Mouse (Mus musculus) midbrain, embryonic 16.5 days (tissue): Measurements from ENCODE around the gene Msi1. TPM values are rescaled to one million over a fixed set of nuclear protein-coding genes. Genes with fewer than 3 reads are reported as not detected.
A peak's percentile ranks its signal among the peaks of the same experiment; 100 is the strongest.

Experiments used
- ATAC-seq: fragments of 200-750 bp; cut with Nextera tagmentation; 2 replicates; pipeline ENCODE4 v1.8.0; 2017; ENCODE audit warnings: moderate TSS enrichment
- H3K27ac ChIP-seq: fragments of 300-500 bp; sonication (generic); 2 replicates; pipeline ENCODE4 v1.5.1; 2014; ENCODE audit warnings: mild to moderate bottlenecking, low read length, mixed read lengths
- H3K27me3 ChIP-seq: fragments of 300-500 bp; sonication (generic); 2 replicates; pipeline ENCODE4 v1.6.1; 2014; ENCODE audit warnings: low read depth, low read length, mixed read lengths; ENCODE audit not compliant: control insufficient read depth, insufficient read depth
- H3K36me3 ChIP-seq: fragments of 300-500 bp; sonication (generic); 2 replicates; pipeline ENCODE4 v1.6.1; 2014; ENCODE audit warnings: mild to moderate bottlenecking, low read length, moderate library complexity, mixed read lengths; ENCODE audit not compliant: control insufficient read depth, insufficient read depth
- H3K4me1 ChIP-seq: fragments of 300-500 bp; sonication (generic); 2 replicates; pipeline ENCODE4 v1.6.1; 2014; ENCODE audit warnings: mild to moderate bottlenecking, low read length, mixed read lengths; ENCODE audit not compliant: control insufficient read depth, insufficient read depth
- H3K4me2 ChIP-seq: fragments of 300-500 bp; sonication (generic); 2 replicates; pipeline ENCODE4 v1.6.1; 2014; ENCODE audit warnings: mild to moderate bottlenecking, low read length, mixed read lengths
- H3K4me3 ChIP-seq: fragments of 300-500 bp; sonication (generic); 2 replicates; pipeline ENCODE4 v1.5.1; 2014; ENCODE audit warnings: low read depth, mild to moderate bottlenecking, low read length, moderate library complexity, mixed read lengths
- H3K9ac ChIP-seq: fragments of 300-500 bp; sonication (generic); 2 replicates; pipeline ENCODE4 v1.6.1; 2014; ENCODE audit warnings: low read depth, low read length, mixed read lengths
- H3K9me3 ChIP-seq: fragments of 300-500 bp; sonication (generic); replicated peaks from 2 replicates; pipeline ENCODE4 v1.6.1; 2014; ENCODE audit warnings: mild to moderate bottlenecking, low read length, mixed read lengths; ENCODE audit not compliant: control insufficient read depth, poor library complexity, severe bottlenecking
- WGBS: fragments of 180-500 bp; shearing (Covaris S2); extraction: QIAGEN DNeasy Blood & Tissue Kit; methylation state at CpG from one replicate; pipeline ENCODE4 v1.1.7; 2014; 5-methylcytosine and 5-hydroxymethylcytosine counted together
- polyA plus RNA-seq: library from polyadenylated mRNA; unstranded; fragments of >200 nt; fragmentation: Nextera tagmentation; extraction: Ambion mirVana; gene quantifications from 2 replicates; pipeline ENCODE4 v1.2.1, GENCODE M21; 2015

The Msi1 gene
- polyA plus RNA-seq, 1 experiment from 2014 or later: 47.9 TPM

DNA sequence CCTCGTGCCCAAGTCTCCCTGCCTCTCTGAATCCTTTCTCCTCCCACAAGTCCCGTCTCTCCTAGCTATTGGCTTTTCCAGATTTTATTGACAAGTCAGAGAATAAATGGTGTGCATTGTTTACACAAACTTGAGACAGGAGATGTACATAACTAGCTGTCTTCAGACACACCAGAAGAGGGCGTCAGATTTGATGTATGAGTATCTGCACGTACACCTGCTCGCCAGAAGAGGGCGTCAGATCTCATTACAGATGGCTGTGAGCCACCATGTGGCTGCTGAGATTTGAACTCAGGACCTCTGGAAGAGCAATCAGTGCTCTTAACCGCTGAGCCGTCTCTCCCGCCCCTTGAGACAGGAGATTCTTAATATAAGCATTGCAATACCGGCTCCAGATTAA lies 43.8 kb downstream of the Msi1 start:
- Histone ChIP-seq H3K36me3 (no peaks in the 10 kb centered on the region), H3K9ac (no peak overlapping the region), H3K4me1 (peaks cover 8% of the 10 kb centered on the region; the same call in 1 of the 2 replicates), H3K9me3 (no peaks in the 10 kb centered on the region), H3K4me3 (no peak overlapping the region), H3K27ac (no peak overlapping the region), H3K4me2 (no peak overlapping the region), H3K27me3 (no peaks in the 10 kb centered on the region)
- no peak for ATAC-seq
- WGBS: 78% methylated on average over 10 of the region's 10 CpGs

DNA sequence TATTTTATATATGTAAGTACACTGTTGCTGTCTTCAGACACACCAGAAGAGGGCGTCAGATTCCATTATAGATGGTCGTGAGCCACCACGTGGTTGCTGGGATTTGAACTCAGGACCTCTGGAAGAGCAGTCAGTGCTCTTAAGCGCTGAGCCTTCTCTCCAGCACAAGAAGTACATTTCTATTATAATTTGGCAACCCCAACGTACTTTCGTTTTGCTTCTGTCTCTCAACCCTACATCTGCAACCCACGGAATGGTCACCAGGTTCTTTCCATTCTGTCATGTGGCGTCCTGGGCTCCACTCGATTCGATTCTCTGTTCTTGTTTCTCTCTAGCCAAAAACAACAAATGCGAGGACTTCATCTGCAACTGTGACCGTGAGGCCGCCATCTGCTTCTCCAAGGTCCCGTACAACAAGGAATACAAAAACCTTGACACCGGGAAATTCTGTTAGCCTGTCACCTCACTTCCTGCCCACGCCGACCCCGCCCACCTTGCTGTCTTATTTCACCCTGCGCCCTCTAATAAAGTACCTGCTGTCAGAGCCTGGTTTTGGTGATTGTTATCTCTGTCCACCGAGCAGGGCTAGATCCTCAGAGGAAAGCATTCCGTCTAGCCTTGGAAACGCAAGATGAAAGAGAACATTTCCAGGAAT lies 44.9 kb downstream of the Msi1 start:
- no peaks in the 10 kb centered on the region for H3K9me3 ChIP-seq
- no peak overlapping the region for H3K4me2 ChIP-seq
- ATAC-seq: no peak
- 77% methylated on average over 22 of the region's 22 CpGs for WGBS
- no peak overlapping the region for H3K27ac ChIP-seq
- no peaks in the 10 kb centered on the region for H3K27me3 ChIP-seq
- H3K4me1 ChIP-seq: peaks cover 8% of the 10 kb centered on the region; the same call in 1 of the 2 replicates
- H3K9ac ChIP-seq: no peak overlapping the region
- H3K4me3 ChIP-seq: no peak overlapping the region
- H3K36me3 ChIP-seq: no peaks in the 10 kb centered on the region

DNA sequence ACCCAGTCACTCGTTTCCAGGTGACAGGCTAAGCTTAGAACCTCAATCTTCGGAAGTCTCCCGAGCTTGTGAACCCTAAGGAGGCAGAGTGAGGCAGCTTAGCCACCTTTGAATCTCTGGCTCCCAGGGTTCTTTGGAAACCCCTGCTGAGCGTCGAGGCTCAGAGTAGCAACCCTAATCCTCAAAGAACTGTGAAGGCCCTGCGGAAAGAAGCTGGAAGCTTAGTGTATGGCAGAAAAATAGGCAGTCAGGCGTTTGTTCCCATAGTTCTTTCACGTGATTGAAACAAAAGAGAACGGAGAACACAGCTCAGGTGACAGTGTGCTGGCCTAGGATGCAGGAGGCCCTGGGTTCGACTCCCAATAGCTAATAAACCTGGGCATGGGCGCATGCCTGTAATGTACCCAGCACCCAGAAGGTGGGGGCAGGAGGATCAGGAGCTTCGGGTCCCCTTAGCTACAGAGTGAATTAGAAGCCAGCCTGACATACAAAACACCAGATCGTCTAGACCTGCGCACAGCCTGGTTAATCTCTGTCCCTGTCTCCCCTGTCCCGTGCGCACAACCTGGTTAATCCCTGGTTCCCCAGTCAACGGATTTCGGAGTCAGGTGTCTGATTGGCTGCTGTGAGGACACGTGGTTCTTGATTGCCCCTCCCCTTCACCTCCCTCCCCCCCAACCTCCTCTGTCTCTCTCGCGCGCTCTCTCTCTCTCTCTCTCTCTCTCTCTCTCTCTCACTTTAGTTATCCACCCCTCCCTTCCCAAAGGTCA lies 46.1 kb downstream of the Msi1 start:
- Histone ChIP-seq H3K4me3 (peak overlapping the region; percentile 42), H3K27ac (peak overlapping the region; percentile 65), H3K4me2 (peak overlapping the region; percentile 56), H3K36me3 (no peaks in the 10 kb centered on the region), H3K4me1 (peaks cover 11% of the 10 kb centered on the region; the same call in 1 of the 2 replicates), H3K9ac (peak overlapping the region; percentile 55), H3K9me3 (no peaks in the 10 kb centered on the region), H3K27me3 (no peaks in the 10 kb centered on the region)
- 4% methylated on average over 22 of the region's 22 CpGs for WGBS
- ATAC-seq: peak; percentile 83

DNA sequence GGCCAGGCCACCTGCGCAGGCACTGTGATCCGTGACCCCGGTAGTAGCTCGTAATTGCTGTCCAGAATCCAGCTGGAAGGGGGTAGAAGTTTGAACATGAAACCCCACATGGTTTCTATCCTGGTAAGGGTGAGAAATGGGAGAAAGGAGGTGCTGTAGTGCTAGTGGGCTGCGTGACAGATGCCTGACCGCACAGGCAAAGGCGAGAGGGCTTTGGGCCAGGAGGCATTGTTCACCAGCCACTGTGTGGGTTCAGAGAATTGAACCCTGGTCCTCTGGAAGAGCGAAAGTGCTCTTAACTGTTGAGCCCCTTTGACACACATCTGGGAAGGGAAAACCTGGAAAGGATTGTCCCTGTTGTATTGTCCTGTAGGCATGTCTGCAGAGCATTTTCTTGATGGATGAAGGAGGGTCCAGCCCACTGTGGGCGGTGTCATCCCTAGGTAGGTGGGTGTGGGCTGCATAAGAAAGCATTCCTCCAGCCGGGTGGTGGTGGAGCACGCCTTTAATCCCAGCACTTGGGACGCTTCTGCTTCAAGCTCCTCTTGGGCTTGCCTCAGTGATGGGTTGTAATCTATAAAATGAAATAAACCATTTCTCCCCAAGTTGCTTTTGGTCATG lies 46.8 kb downstream of the Msi1 start:
- ATAC-seq: peak; percentile 44; the same call in 1 of the 2 replicates
- peaks cover 11% of the 10 kb centered on the region; the same call in 1 of the 2 replicates for H3K4me1 ChIP-seq
- peak overlapping the region; percentile 55 for H3K9ac ChIP-seq
- H3K4me3 ChIP-seq: peak overlapping the region; percentile 42
- H3K36me3 ChIP-seq: no peaks in the 10 kb centered on the region
- 33% methylated on average over 12 of the region's 12 CpGs for WGBS
- H3K9me3 ChIP-seq: no peaks in the 10 kb centered on the region
- H3K27me3 ChIP-seq: no peaks in the 10 kb centered on the region
- H3K27ac ChIP-seq: peak overlapping the region; percentile 62
- H3K4me2 ChIP-seq: peak overlapping the region; percentile 56

DNA sequence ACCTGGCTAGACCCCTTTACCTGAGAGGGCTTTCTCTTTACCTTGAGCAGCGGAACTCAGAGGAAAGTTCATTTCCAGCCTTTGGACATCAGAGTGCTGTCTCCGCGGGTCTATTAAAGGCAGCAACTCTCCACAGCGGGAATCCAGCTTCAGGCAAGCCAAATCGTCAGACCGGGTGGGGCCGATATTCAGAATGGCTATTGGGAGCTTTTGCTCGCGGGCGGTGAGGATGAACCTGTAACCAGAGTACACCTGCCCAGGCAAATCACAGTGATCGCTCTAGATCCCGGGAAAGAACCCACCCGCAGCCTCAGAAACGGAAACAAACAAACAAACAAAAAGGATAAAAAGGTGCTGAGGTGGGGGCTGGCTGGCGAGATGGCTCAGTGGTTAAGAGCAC lies 50.2 kb downstream of the Msi1 start:
- Histone ChIP-seq H3K4me2 (no peak overlapping the region), H3K9ac (no peak overlapping the region), H3K27me3 (no peaks in the 10 kb centered on the region), H3K27ac (no peak overlapping the region), H3K4me3 (no peak overlapping the region), H3K4me1 (peaks cover 30% of the 10 kb centered on the region), H3K36me3 (no peaks in the 10 kb centered on the region), H3K9me3 (no peaks in the 10 kb centered on the region)
- 37% methylated on average over 15 of the region's 15 CpGs for WGBS
- ATAC-seq: no peak

DNA sequence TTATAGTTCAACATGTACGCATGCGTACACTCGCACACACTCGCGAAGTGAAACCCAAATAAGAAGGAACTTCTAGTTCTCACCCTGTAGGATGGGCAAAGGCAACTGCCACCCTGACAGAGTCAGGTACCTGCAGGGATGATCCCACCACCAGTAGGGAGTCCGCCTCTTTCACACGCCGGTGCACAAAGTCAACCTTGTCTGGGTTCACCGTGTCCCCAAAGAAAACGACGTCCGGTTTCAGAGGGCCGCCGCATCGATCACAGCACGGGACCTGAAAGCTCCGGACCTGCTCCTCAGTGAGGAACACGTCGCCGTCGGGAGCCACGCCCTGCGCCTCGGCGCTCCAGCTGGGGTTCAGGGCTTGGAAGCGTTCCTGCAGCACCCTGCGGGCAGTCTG lies 50.7 kb downstream of the Msi1 start:
- 20% methylated on average over 27 of the region's 27 CpGs for WGBS
- Histone ChIP-seq H3K36me3 (no peaks in the 10 kb centered on the region), H3K9me3 (no peaks in the 10 kb centered on the region), H3K4me3 (peak overlapping the region; percentile 13; the same call in 1 of the 2 replicates), H3K27me3 (no peaks in the 10 kb centered on the region), H3K9ac (no peak overlapping the region), H3K4me1 (peaks cover 34% of the 10 kb centered on the region), H3K4me2 (peak overlapping the region; percentile 44; the same call in 1 of the 2 replicates), H3K27ac (no peak overlapping the region)
- no peak for ATAC-seq

DNA sequence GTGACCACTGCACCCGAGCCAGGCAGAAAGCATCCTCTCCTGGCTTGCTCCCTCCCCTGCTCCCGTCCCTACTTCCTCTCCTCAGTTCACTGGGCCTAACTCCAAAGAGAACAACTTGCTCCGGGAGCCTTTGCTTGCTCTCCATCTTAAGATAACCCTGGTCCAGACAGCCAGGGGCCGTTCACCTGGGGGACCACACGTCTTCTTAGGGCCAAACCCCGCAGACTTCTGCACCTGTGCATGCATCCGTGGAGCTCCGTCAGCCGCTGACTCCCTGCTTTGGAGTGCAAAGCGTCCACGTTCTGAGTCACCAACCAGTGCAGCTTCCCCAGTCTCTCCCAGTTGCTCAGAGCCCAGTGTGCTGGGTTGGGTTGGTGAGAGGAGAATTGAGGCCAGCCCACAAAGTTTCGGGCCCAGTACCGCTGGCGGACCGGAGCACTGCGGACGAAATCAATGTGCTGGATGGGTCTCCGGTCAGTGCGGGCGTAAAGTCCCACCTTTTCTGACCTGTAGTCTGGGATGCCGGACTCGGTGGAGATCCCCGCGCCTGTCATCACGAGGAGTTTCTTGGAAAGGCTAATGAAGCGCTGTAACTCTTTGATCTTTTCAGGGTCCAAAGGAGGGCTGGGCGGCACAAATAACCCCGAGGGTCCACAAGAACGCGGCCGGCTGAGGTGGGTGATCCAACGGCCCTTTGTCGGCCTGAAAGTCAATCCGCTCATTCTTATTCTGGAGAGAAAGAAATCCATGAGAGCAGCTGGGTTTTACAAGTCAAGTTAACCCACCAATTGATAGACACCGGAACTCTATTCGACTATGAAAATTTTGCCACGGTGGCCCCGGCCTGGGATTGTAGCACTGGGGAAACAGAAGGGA lies 53.2 kb downstream of the Msi1 start:
- Histone ChIP-seq H3K36me3 (no peaks in the 10 kb centered on the region), H3K9ac (0 out of 2 replicates have a peak overlapping the region, but pooled peaks have one; percentile 4), H3K27ac (no peak overlapping the region), H3K9me3 (no peaks in the 10 kb centered on the region), H3K4me1 (peaks cover 26% of the 10 kb centered on the region), H3K27me3 (no peaks in the 10 kb centered on the region), H3K4me3 (peak overlapping the region; percentile 18), H3K4me2 (peak overlapping the region; percentile 43)
- no peak for ATAC-seq
- 24% methylated on average over 38 of the region's 38 CpGs for WGBS

DNA sequence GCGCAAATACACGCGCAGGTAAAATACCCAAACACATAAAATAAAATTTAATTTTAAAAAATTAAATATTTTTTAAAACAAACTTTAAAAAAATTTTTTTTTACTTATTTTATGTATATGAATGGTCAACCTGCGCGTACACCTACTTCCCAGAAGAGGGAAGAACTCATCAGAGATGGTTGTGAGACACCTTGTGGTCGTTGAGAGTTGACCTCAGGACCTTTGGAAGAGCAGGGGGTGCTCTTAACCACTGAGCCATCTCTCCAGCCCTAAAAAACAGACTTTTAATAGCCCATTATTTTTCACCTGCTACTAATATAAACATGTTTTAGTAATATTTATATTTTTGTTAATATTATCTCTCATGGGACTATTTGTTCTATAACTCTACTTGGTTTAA lies 54.0 kb downstream of the Msi1 start:
- Histone ChIP-seq H3K27me3 (no peaks in the 10 kb centered on the region), H3K4me3 (no peak overlapping the region), H3K4me2 (peak overlapping the region; percentile 43), H3K9ac (no peak overlapping the region), H3K27ac (no peak overlapping the region), H3K4me1 (peaks cover 26% of the 10 kb centered on the region), H3K36me3 (no peaks in the 10 kb centered on the region), H3K9me3 (no peaks in the 10 kb centered on the region)
- WGBS: 28% methylated on average over 6 of the region's 6 CpGs
- no peak for ATAC-seq
